8 mouse cellular contexts compared by ENCODE assay signal in the genomic region with DNA sequence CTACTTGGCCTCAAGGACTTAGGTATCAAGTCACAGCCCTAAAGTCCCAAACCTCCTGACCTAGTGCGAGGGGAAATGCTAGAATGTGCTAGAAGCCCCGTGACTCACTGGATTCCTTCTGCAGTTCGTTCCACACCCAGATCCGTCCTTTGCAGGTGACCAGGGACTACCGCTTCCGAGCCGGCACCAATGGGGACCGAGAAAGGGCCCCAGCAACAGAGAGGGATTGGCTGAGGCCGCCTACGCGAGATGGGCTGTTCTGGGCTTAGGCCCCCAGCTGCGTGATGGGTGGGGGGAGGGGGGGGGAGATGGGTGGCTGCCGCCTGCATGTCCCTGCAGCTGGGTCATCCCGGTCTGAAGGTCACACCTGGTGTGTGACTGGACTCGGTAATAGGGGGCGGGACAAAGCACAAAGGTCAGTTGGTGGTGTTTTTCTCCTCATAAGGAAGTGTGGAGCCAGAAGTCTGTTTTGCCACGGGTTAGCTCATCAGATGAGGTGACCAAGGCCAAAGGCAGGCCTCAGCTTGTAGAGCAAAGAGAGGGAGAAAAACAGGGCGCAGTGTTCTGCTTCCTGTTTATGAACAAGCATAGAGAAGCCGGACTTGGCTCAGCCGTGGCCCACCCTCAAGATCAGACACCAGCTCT. TPM values are rescaled to one million over a fixed set of nuclear protein-coding genes. Genes with fewer than 3 reads are reported as not detected.
DNase-seq lines count a peak whose midpoint lies in the region; ATAC-seq and TF ChIP-seq lines count a peak whose summit lies in the region.

No protein-coding gene starts in this region.

- peak overlapping the region; percentile 61 for H3K4me2 ChIP-seq in hindbrain, embryonic 14.5 days (replicated peaks)

- H3K36me3 ChIP-seq in hindbrain, embryonic 14.5 days (replicated peaks; ENCODE audit: control insufficient read depth, insufficient read depth), result no peaks in the 10 kb centered on the region

- H3K27ac ChIP-seq in hindbrain, embryonic 14.5 days, result peak overlapping the region; percentile 100

- ATAC-seq in Patski, result peak; percentile 74
- ATAC-seq in hindbrain, embryonic 14.5 days (ENCODE audit: low FRiP score), result peak; percentile 90

- no peak for TF ChIP-seq CTCF in Patski (IDR thresholded peaks at IDR 0.05)

- WGBS in hindbrain, embryonic 14.5 days, result 2% methylated on average over 20 of the region's 20 CpGs

- peak; percentile 99 for DNase-seq in Patski (ENCODE audit: low read depth, low spot score)
- peak; percentile 97 to 98 for DNase-seq in cerebellum, postnatal 25 days
- peak; percentile 93 to 97 for DNase-seq in frontal cortex, postnatal 25 days (ENCODE audit: low spot score in 2 of 2)
- DNase-seq in hindbrain, embryonic 14.5 days (ENCODE audit: low spot score), result peak; percentile 91
- DNase-seq in layer of hippocampus, postnatal 36 days, result peak; percentile 91 to 92
- peak; percentile 99 for DNase-seq in lung, postnatal 36 days
- peak; percentile 98 for DNase-seq in retina, postnatal 1 day
- peak; percentile 96 for DNase-seq in urinary bladder, adult 18-20 months (ENCODE audit: low spot score in 2 of 2)

- POLR2A ChIA-PET in Patski (lab: Charles Lee), result interaction anchor here (0.6 to 5.7 kb wide), 5 partner anchors 10 to 83 kb away, joined by 3 to 73 read pairs (median 4); no protein-coding TSS in a partner anchor

- H3K4me1 ChIP-seq in hindbrain, embryonic 14.5 days (replicated peaks; ENCODE audit: control insufficient read depth, insufficient read depth, low read length), result peaks cover 35% of the 10 kb centered on the region

- in situ Hi-C loops in Patski (cut with MboI; ENCODE audit: low pct_unique_long_range_greater_than_20kb), result no loop called here

- CTCF ChIA-PET in Patski (lab: Charles Lee), result interaction anchor here (2.1 to 5.4 kb wide), 2 partner anchors 9 to 12 kb away, joined by 8 to 37 read pairs; no protein-coding TSS in a partner anchor

- peak overlapping the region; percentile 64 for H3K9ac ChIP-seq in hindbrain, embryonic 14.5 days

- peak overlapping the region; percentile 29 for H3K4me3 ChIP-seq in hindbrain, embryonic 14.5 days (replicated peaks; ENCODE audit: low read length)

- H3K27me3 ChIP-seq in Patski, result no peaks in the 10 kb centered on the region
- H3K27me3 ChIP-seq in hindbrain, embryonic 14.5 days (ENCODE audit: control insufficient read depth, insufficient read depth, low read length), result no peaks in the 10 kb centered on the region

- H3K9me3 ChIP-seq in hindbrain, embryonic 14.5 days (ENCODE audit: control insufficient read depth, low read length), result no peaks in the 10 kb centered on the region

RNA-seq across cellular contexts. Expression of gene Ubc, which starts 3.1 kb away (rescaled TPM):
- 1,637 TPM for polyA plus RNA-seq in Patski (2021)
- 1,333 and 1,355 TPM in 2 replicates for polyA plus RNA-seq in hindbrain, embryonic 14.5 days (2014; fragmentation: Nextera tagmentation; extraction: Ambion mirVana)
- total RNA-seq in layer of hippocampus, postnatal 36 days (2021), result 100 to 1,000 TPM; 766 to 814 TPM

RNA-seq across cellular contexts. Expression of gene Gm10382, which starts 4.0 kb away (rescaled TPM):
- 4.1 TPM for polyA plus RNA-seq in Patski (2021)
- polyA plus RNA-seq in hindbrain, embryonic 14.5 days (2014; fragmentation: Nextera tagmentation; extraction: Ambion mirVana), result 0.63 TPM in 1 of 2 replicates, not detected in the other
- not detected for total RNA-seq in layer of hippocampus, postnatal 36 days (2021)

RNA-seq across cellular contexts. Expression of gene Dhx37, which starts 40.8 kb away (rescaled TPM):
- 42.0 TPM for polyA plus RNA-seq in Patski (2021)
- polyA plus RNA-seq in hindbrain, embryonic 14.5 days (2014; fragmentation: Nextera tagmentation; extraction: Ambion mirVana), result 6.8 and 10.2 TPM in 2 replicates
- total RNA-seq in layer of hippocampus, postnatal 36 days (2021), result 10 to 100 TPM; 12.2 to 12.7 TPM

RNA-seq across cellular contexts. Expression of gene Bri3bp, which starts 48.3 kb away (rescaled TPM):
- 83.7 TPM for polyA plus RNA-seq in Patski (2021)
- polyA plus RNA-seq in hindbrain, embryonic 14.5 days (2014; fragmentation: Nextera tagmentation; extraction: Ambion mirVana), result 34.3 and 36.7 TPM in 2 replicates
- 100 to 1,000 TPM; 105 to 106 TPM for total RNA-seq in layer of hippocampus, postnatal 36 days (2021)

RNA-seq across cellular contexts. Expression of gene Scarb1, which starts 52.2 kb away (rescaled TPM):
- polyA plus RNA-seq in Patski (2021), result 59.7 TPM
- polyA plus RNA-seq in hindbrain, embryonic 14.5 days (2014; fragmentation: Nextera tagmentation; extraction: Ambion mirVana), result 36.5 and 39.9 TPM in 2 replicates
- 10 to 100 TPM; 32.1 to 32.8 TPM for total RNA-seq in layer of hippocampus, postnatal 36 days (2021)

Comparison
In these comparisons a context has a peak if more than half of its experiments do, and no peak if none do; other contexts are left out.
1. Peak in every context shown above with its lines: DNase-seq, ATAC-seq, H3K4me3 ChIP-seq and H3K27ac ChIP-seq.